Mouse (Mus musculus) lung, postnatal 0 days (tissue): ENCODE measurements around the gene Gm45213. TPM values are rescaled to one million over a fixed set of nuclear protein-coding genes. Genes with fewer than 3 reads are reported as not detected.

Source experiments
- ATAC-seq: fragments of 200-750 bp; cut with Nextera tagmentation; 2 replicates; pipeline ENCODE4 v1.8.0; 2017; ENCODE audit warnings: moderate library complexity
- DNase-seq: peaks from one replicate; pipeline ENCODE4 v3.0.0-alpha.2; 2016; ENCODE audit warnings: low spot score
- H3K27ac ChIP-seq: fragments of 300-500 bp; sonication (generic); 2 replicates; pipeline ENCODE4 v1.5.1; 2014; ENCODE audit warnings: antibody characterized with exemption, mild to moderate bottlenecking, low read length, mixed read lengths
- H3K27me3 ChIP-seq: fragments of 300-500 bp; sonication (generic); replicated peaks from 2 replicates; pipeline ENCODE4 v1.6.1; 2014; ENCODE audit warnings: low read length, mixed read lengths; ENCODE audit not compliant: insufficient read depth
- H3K36me3 ChIP-seq: fragments of 300-500 bp; sonication (generic); 2 replicates; pipeline ENCODE4 v1.6.1; 2014; ENCODE audit warnings: low read length, mixed read lengths; ENCODE audit not compliant: insufficient read depth
- H3K4me1 ChIP-seq: fragments of 300-500 bp; sonication (generic); 2 replicates; pipeline ENCODE4 v1.6.1; 2014; ENCODE audit warnings: antibody characterized with exemption, low read depth, low read length, mixed read lengths; ENCODE audit not compliant: insufficient read depth
- H3K4me2 ChIP-seq: fragments of 300-500 bp; sonication (generic); replicated peaks from 2 replicates; pipeline ENCODE4 v1.6.1; 2014; ENCODE audit warnings: low read depth, mild to moderate bottlenecking, low read length, moderate library complexity, mixed read lengths
- H3K4me3 ChIP-seq: fragments of 300-500 bp; sonication (generic); 2 replicates; pipeline ENCODE4 v1.5.1; 2014; ENCODE audit warnings: low read depth, low read length
- H3K9ac ChIP-seq: fragments of 300-500 bp; sonication (generic); replicated peaks from 2 replicates; pipeline ENCODE4 v1.6.1; 2014; ENCODE audit warnings: low read depth, mild to moderate bottlenecking
- H3K9me3 ChIP-seq: fragments of 300-500 bp; sonication (generic); 2 replicates; pipeline ENCODE4 v1.6.1; 2016; ENCODE audit warnings: low read length, mixed read lengths
- CTCF ChIP-seq: IDR thresholded peaks from 2 replicates; pipeline ENCODE4 v1.5.1; 2016; ENCODE audit warnings: antibody characterized with exemption, mild to moderate bottlenecking
- EP300 ChIP-seq: IDR thresholded peaks from 2 replicates; pipeline ENCODE4 v1.6.1; 2016; ENCODE audit warnings: antibody characterized with exemption, mild to moderate bottlenecking, control low read depth
- WGBS: fragments of 180-500 bp; shearing (Covaris S2); extraction: QIAGEN DNeasy Blood & Tissue Kit; methylation state at CpG from one replicate; pipeline ENCODE4 v1.1.7; 2014; 5-methylcytosine and 5-hydroxymethylcytosine counted together
- polyA plus RNA-seq: library from polyadenylated mRNA; unstranded; fragments of >200 nt; fragmentation: Nextera tagmentation; extraction: Ambion mirVana; gene quantifications from 2 replicates; pipeline ENCODE4 v1.2.1, GENCODE M21; 2015

Gm45213 gene
- polyA plus RNA-seq, 1 experiment from 2014 or later, result not detected

- peaks cover 66% of the 10 kb centered on the region for H3K36me3 ChIP-seq
- ATAC-seq, result no peak
- H3K9ac ChIP-seq, result no peak overlapping the region
Measured at GRCm38 (mm10) chr7:66087652-66088051, 44.2 kb downstream of the Gm45213 start.

GRCm38 (mm10) chr7:66088077-66088476, 44.7 kb downstream of the Gm45213 start:
- WGBS, result 91% methylated on average over 2 of the region's 2 CpGs
- Histone ChIP-seq H3K9me3 (no peaks in the 10 kb centered on the region), H3K9ac (no peak overlapping the region), H3K36me3 (peaks cover 66% of the 10 kb centered on the region), H3K4me1 (no peaks in the 10 kb centered on the region), H3K4me3 (no peak overlapping the region), H3K27me3 (no peaks in the 10 kb centered on the region), H3K27ac (no peak overlapping the region), H3K4me2 (no peak overlapping the region)
- DNase-seq (no peak), ATAC-seq (no peak)
- no peak for TF ChIP-seq EP300
- TF ChIP-seq CTCF, result no peak

More at GRCm38 (mm10) chr7:66087652-66088051, 44.2 kb downstream of the Gm45213 start:
- no peak overlapping the region for H3K4me2 ChIP-seq
- H3K27me3 ChIP-seq, result no peaks in the 10 kb centered on the region
- no peak overlapping the region for H3K27ac ChIP-seq
- H3K4me3 ChIP-seq, result no peak overlapping the region
- 83% methylated on average over 4 of the region's 4 CpGs for WGBS
- H3K4me1 ChIP-seq, result no peaks in the 10 kb centered on the region
- TF ChIP-seq EP300, result no peak
- no peak for TF ChIP-seq CTCF
- DNase-seq, result no peak
- H3K9me3 ChIP-seq, result no peaks in the 10 kb centered on the region

GRCm38 (mm10) chr7:66090676-66091190, 47.3 kb downstream of the Gm45213 start:
- H3K27ac ChIP-seq, result no peak overlapping the region
- no peaks in the 10 kb centered on the region for H3K9me3 ChIP-seq
- 90% methylated on average over 11 of the region's 11 CpGs for WGBS
- ATAC-seq (no peak), DNase-seq (no peak)
- no peak overlapping the region for H3K4me3 ChIP-seq
- TF ChIP-seq CTCF, result no peak
- no peaks in the 10 kb centered on the region for H3K27me3 ChIP-seq
- no peak overlapping the region for H3K4me2 ChIP-seq
- H3K9ac ChIP-seq, result no peak overlapping the region
- no peaks in the 10 kb centered on the region for H3K4me1 ChIP-seq
- peaks cover 41% of the 10 kb centered on the region for H3K36me3 ChIP-seq

- no peak for DNase-seq
- H3K9me3 ChIP-seq, result no peaks in the 10 kb centered on the region
- H3K27ac ChIP-seq, result no peak overlapping the region
- H3K36me3 ChIP-seq, result peaks cover 38% of the 10 kb centered on the region
- no peak for TF ChIP-seq CTCF
- TF ChIP-seq EP300, result no peak
- no peaks in the 10 kb centered on the region for H3K4me1 ChIP-seq
- H3K4me2 ChIP-seq, result no peak overlapping the region
- no peak overlapping the region for H3K4me3 ChIP-seq
- no peaks in the 10 kb centered on the region for H3K27me3 ChIP-seq
- 73% methylated on average over 7 of the region's 7 CpGs for WGBS
- no peak overlapping the region for H3K9ac ChIP-seq
- ATAC-seq, result no peak
Measured at GRCm38 (mm10) chr7:66091553-66091952, 48.2 kb downstream of the Gm45213 start.

- TF ChIP-seq EP300, result no peak
- no peak for TF ChIP-seq CTCF
- Histone ChIP-seq H3K36me3 (peaks cover 30% of the 10 kb centered on the region), H3K9ac (no peak overlapping the region), H3K9me3 (no peaks in the 10 kb centered on the region), H3K27ac (no peak overlapping the region), H3K4me1 (no peaks in the 10 kb centered on the region), H3K27me3 (no peaks in the 10 kb centered on the region), H3K4me2 (no peak overlapping the region), H3K4me3 (no peak overlapping the region)
- ATAC-seq, result no peak
- 87% methylated on average over 8 of the region's 8 CpGs for WGBS
- DNase-seq, result no peak
Measured at GRCm38 (mm10) chr7:66092656-66093055, 49.3 kb downstream of the Gm45213 start.

GRCm38 (mm10) chr7:66094141-66094540, 50.7 kb downstream of the Gm45213 start:
- H3K4me3 ChIP-seq, result no peak overlapping the region
- H3K27me3 ChIP-seq, result no peaks in the 10 kb centered on the region
- peaks cover 16% of the 10 kb centered on the region for H3K36me3 ChIP-seq
- WGBS, result 71% methylated on average over 5 of the region's 5 CpGs
- H3K9ac ChIP-seq, result no peak overlapping the region
- TF ChIP-seq CTCF (no peak), EP300 (no peak)
- no peak overlapping the region for H3K4me2 ChIP-seq
- no peak for ATAC-seq
- H3K4me1 ChIP-seq, result no peaks in the 10 kb centered on the region
- DNase-seq, result no peak
- no peaks in the 10 kb centered on the region for H3K9me3 ChIP-seq
- no peak overlapping the region for H3K27ac ChIP-seq

GRCm38 (mm10) chr7:66098803-66099202, 55.4 kb downstream of the Gm45213 start:
- no peak overlapping the region for H3K4me3 ChIP-seq
- H3K27ac ChIP-seq, result no peak overlapping the region
- no peak overlapping the region for H3K4me2 ChIP-seq
- no peaks in the 10 kb centered on the region for H3K9me3 ChIP-seq
- TF ChIP-seq EP300, result no peak
- TF ChIP-seq CTCF, result no peak
- H3K36me3 ChIP-seq, result no peaks in the 10 kb centered on the region
- WGBS, result 82% methylated on average over 7 of the region's 7 CpGs
- DNase-seq (no peak), ATAC-seq (no peak)
- H3K9ac ChIP-seq, result no peak overlapping the region
- no peaks in the 10 kb centered on the region for H3K4me1 ChIP-seq
- H3K27me3 ChIP-seq, result no peaks in the 10 kb centered on the region
